Mouse (Mus musculus) frontal cortex, adult 2 months (tissue): ENCODE measurements around the gene Cdk5. TPM values are rescaled to one million over a fixed set of nuclear protein-coding genes. Genes with fewer than 3 reads are reported as not detected.
"Not testable (repeated sequence)": the region's sequence is repeated elsewhere in the genome, so short reads cannot be mapped to it uniquely, and the experiment has no call there.

Experiments
- DNase-seq, 2 experiments: peaks; one replicate each; pipeline ENCODE4 v3.0.0; 2022; ENCODE audit warnings: low spot score in 1 of 2; ENCODE audit errors: extremely low spot score in 1 of 2
- polyA plus RNA-seq: library from polyadenylated mRNA; depleted of rRNA; stranded (reverse); fragments of >200 nt; gene quantifications from 2 replicates; pipeline ENCODE4 v1.2.3, GENCODE M21; 2012

Cdk5 gene
- polyA plus RNA-seq, 1 experiment: 214 TPM

- no peak for DNase-seq
Observed at GRCm38 (mm10) chr5:24400911-24401605, 22.3 kb downstream of the Cdk5 start.

- DNase-seq: no peak
Observed at GRCm38 (mm10) chr5:24400362-24400761, 23.0 kb downstream of the Cdk5 start.

GRCm38 (mm10) chr5:24399686-24400085 is 23.6 kb downstream of the Cdk5 start:
- no peak for DNase-seq

- not testable (repeated sequence) for DNase-seq
Observed at GRCm38 (mm10) chr5:24396254-24396653, 27.1 kb downstream of the Cdk5 start.

GRCm38 (mm10) chr5:24394165-24394894 is 29.0 kb downstream of the Cdk5 start:
- peak; percentile 96 to 98 for DNase-seq

- peak; percentile 76 to 96 for DNase-seq
Observed at GRCm38 (mm10) chr5:24393392-24393997, 29.8 kb downstream of the Cdk5 start, which contains the start of gene Abcb8. Gene Abcb8, plus strand, starts transcription at chr5:24393663.

GRCm38 (mm10) chr5:24392724-24393123 is 30.6 kb downstream of the Cdk5 start:
- DNase-seq: no peak

- no peak for DNase-seq
Observed at GRCm38 (mm10) chr5:24391864-24392263, 31.5 kb downstream of the Cdk5 start, which contains the start of gene Atg9b. Gene Atg9b, minus strand, starts transcription at chr5:24392143.

GRCm38 (mm10) chr5:24389658-24390020 is 33.7 kb downstream of the Cdk5 start:
- no peak for DNase-seq

GRCm38 (mm10) chr5:24389011-24389657 is 34.2 kb downstream of the Cdk5 start:
- no peak for DNase-seq

- no peak for DNase-seq
Observed at GRCm38 (mm10) chr5:24388246-24388915, 34.9 kb downstream of the Cdk5 start.

- DNase-seq: peak in 1 of 2 experiments; percentile 79
Observed at GRCm38 (mm10) chr5:24387264-24388241, 35.8 kb downstream of the Cdk5 start.

- DNase-seq: no peak
Observed at GRCm38 (mm10) chr5:24385887-24386550, 37.3 kb downstream of the Cdk5 start.

- DNase-seq: no peak
Observed at GRCm38 (mm10) chr5:24385374-24385773, 38.0 kb downstream of the Cdk5 start.

- DNase-seq: peak in 1 of 2 experiments; percentile 60
Observed at GRCm38 (mm10) chr5:24384407-24384806, 38.9 kb downstream of the Cdk5 start.

- peak; percentile 87 to 93 for DNase-seq
Observed at GRCm38 (mm10) chr5:24383026-24383859, 40.1 kb downstream of the Cdk5 start.

- no peak for DNase-seq
Observed at GRCm38 (mm10) chr5:24381988-24382387, 41.3 kb downstream of the Cdk5 start.

GRCm38 (mm10) chr5:24381486-24381885 is 41.8 kb downstream of the Cdk5 start:
- DNase-seq: no peak
